Mouse (Mus musculus) inflammation-experienced regulatory T-cells, adult 6 months (primary cell): ENCODE measurements around the gene Tsga10. TPM values are rescaled to one million over a fixed set of nuclear protein-coding genes. Genes with fewer than 3 reads are reported as not detected.
"Not testable (repeated sequence)": the region's sequence is repeated elsewhere in the genome, so short reads cannot be mapped to it uniquely, and the experiment has no call there.

Experiments used
- ATAC-seq: one replicate; pipeline ENCODE4 v1.8.0; 2017
- polyA plus RNA-seq, 3 experiments: library from polyadenylated mRNA; unstranded; fragments of 100-300 nt; shearing (Covaris generic); gene quantifications; one replicate each; pipeline ENCODE4 v1.2.1; 2017

The Tsga10 gene
- polyA plus RNA-seq, 3 experiments from 2014 or later, result 1.2 to 1.9 (median 1.8) TPM

DNA sequence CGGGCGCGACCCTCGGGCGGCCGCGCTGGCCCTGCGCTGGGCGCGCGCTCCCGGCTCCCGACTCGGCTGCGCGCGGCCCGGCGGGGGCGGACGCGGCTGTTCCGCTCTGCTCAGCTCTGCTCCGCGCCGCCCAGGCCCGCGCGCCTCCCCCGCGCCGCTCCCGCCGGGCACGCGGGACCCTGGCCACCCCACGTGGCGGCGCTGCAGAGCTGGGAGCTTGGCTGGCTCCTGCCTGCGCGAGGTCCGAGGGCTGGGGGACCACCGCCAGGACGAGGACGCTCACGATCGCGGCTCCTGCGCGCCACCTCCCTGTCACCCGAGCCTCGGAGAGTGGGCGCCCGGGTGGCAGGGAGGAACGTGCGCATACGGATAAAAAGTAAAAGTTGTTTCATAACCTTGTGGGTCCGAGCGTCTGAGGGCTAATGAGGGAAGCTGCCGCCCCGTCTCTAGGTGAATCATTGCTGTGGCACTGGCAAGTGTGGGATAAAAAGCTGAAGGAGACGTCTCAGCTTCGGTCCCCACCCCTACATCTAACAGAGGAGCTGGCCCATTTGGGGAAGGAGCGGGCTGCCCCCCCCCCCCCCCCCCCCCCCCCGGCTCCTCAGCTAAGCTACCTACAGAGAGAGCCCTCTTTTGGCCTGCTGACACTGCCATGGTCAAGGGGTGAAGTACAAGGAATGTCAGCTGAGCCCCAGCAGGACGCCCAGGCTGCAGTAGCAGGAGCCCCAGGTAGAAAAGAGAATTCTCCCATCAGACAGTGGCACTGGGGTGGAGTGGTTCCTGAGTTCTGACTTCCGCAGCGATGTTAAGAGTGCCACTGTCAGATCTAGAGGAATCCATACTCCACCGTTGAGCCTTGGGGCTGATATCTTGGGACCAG, 146.2 kb downstream of the Tsga10 start, which contains the start of gene 2010300C02Rik:
2010300C02Rik (minus strand) TSS at position 325 of the 880 bp plus-strand sequence.
- no peak for ATAC-seq

- no peak for ATAC-seq
Measured at GRCm38 (mm10) chr1:37719030-37719723, 147.1 kb downstream of the Tsga10 start.

GRCm38 (mm10) chr1:37718516-37718915, 147.7 kb downstream of the Tsga10 start:
- ATAC-seq, result no peak

GRCm38 (mm10) chr1:37717415-37718195, 148.6 kb downstream of the Tsga10 start:
- ATAC-seq, result no peak

DNA sequence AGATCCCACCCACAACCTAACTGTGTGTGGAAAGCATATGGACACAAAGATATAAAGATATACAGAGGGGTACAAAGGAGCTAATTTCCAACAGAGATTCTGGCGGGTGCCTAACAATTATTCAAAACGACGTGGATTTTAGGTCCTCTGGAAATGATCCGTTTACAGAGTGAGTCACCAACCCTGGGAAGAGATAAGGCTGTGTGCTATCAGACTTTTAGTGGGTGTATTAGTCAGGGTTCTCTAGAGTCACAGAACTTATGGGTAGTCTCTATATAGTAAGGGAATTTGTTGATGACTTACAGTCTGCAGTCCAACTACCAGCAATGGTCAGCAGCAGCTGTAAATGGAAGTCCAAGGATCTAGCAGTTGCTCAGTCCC, 153.9 kb downstream of the Tsga10 start:
- ATAC-seq, result not testable (repeated sequence)

- no peak for ATAC-seq
Measured at GRCm38 (mm10) chr1:37711596-37712356, 154.5 kb downstream of the Tsga10 start.

- ATAC-seq, result no peak
Measured at GRCm38 (mm10) chr1:37711082-37711481, 155.1 kb downstream of the Tsga10 start.

DNA sequence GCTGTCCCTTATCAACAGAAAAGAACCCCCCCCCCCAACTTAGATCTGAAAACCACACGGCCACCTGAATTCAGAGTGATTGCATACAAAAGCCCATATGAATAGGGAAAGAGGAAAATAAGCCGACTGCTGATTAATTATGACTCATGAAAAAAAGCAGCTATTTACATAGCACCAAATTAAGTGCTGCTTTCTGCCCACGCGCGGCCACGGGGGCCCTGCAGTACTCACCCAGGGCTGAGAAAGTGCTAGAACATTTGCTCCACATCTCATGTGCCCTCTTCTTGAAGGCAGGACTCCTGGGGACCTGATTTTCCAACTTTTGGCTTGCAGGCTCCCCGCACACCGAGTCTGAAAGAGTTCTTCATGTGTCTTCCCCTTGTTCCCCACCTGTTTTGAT, 156.5 kb downstream of the Tsga10 start:
- no peak for ATAC-seq

DNA sequence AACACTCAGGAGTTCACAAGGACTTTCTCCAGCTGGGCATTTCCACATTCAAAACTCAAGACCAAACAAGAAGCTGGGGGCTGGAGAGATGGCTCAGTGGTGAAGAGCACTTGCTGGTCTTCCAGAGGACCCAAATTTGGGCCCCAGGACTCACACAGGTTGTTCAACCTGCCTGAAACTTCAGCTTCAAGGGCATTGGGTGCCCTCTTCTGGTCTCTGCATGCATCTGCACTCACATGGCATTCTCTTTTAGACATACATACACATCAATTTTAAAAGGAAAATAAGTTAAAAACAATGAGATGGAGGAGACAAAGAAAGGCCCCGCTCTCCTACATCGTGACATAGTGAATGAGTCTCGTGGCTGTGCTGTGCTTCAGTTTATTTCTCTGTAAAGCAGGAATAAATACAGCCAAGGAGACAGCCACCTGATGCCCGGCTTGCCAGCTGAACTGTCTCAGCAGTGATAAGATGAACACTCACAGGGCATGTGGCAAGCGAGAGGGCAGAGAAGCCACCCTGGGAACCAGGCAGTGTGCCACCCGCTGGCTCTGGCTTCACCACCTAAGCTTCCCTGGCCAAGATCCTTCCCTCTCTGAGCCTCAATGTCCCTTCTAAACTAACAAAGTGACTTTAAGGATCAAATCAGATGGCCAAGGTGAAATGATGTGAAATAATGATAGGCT, 157.8 kb downstream of the Tsga10 start:
- ATAC-seq, result no peak

Other genes with a start within 250 kb of the Tsga10 start
- 1 to 10 TPM in 1 of 3 experiments, under 1 TPM in 2; 0.51 to 1.1 (median 0.70) TPM for gene 2010300C02Rik, start 146.3 kb downstream of the Tsga10 start, polyA plus RNA-seq
- gene Lipt1, start 5.3 kb upstream of the Tsga10 start, polyA plus RNA-seq, result 1 to 10 TPM; 3.7 to 7.4 (median 7.2) TPM
- 100 to 1,000 TPM in 2 of 3 experiments, 10 to 100 TPM in 1; 95.5 to 109 (median 105) TPM for gene Mitd1, start 24.0 kb upstream of the Tsga10 start, polyA plus RNA-seq
- 100 to 1,000 TPM; 191 to 281 (median 223) TPM for gene Mrpl30, start 24.0 kb upstream of the Tsga10 start, polyA plus RNA-seq
- gene Lyg2, start 50.1 kb upstream of the Tsga10 start, polyA plus RNA-seq, result not detected
- not detected for gene Lyg1, start 91.3 kb upstream of the Tsga10 start, polyA plus RNA-seq
- 100 to 1,000 TPM; 148 to 170 (median 151) TPM for gene Txndc9, start 131.5 kb upstream of the Tsga10 start, polyA plus RNA-seq
- gene Eif5b, start 131.6 kb upstream of the Tsga10 start, polyA plus RNA-seq, result 10 to 100 TPM; 29.5 to 34.6 (median 31.9) TPM